Mouse (Mus musculus): ENCODE measurements around the gene Mmp25. TPM values are rescaled to one million over a fixed set of nuclear protein-coding genes. Genes with fewer than 3 reads are reported as not detected.

Gene Mmp25
- total and polyA plus RNA-seq, 2 experiments from 2014 or later = 0.66 to 1.0 TPM

GRCm38 (mm10) chr17:23592926-23593300 lies 52.2 kb downstream of the Mmp25 start:
- Histone ChIP-seq H3K27me3 (ENCODE audit: insufficient read depth, low read length) (no peaks in the 10 kb centered on the region), H3K9ac (replicated peaks; ENCODE audit: low read length, poor library complexity, severe bottlenecking) (peak overlapping the region; percentile 64), H3K4me2 (ENCODE audit: low read depth, low read length, poor library complexity, severe bottlenecking) (peak overlapping the region; percentile 63), H3K9me3 (ENCODE audit: low read length) (no peaks in the 10 kb centered on the region), H3K36me3 (ENCODE audit: insufficient read depth, low read length) (no peaks in the 10 kb centered on the region), H3K4me3 (ENCODE audit: low read depth, low read length) (peak overlapping the region; percentile 43), H3K27ac (ENCODE audit: low read depth, low read length) (peak overlapping the region; percentile 77), H3K4me1 (ENCODE audit: insufficient read depth, low read length) (no peaks in the 10 kb centered on the region)
- no peak for TF ChIP-seq CTCF (IDR thresholded peaks at IDR 0.05)
- DNase-seq (ENCODE audit: low spot score) (no peak), ATAC-seq (ENCODE audit: low FRiP score) (peak; percentile 73)
- 10% methylated on average over 13 of the region's 13 CpGs for WGBS

GRCm38 (mm10) chr17:23592208-23592925 lies 52.7 kb downstream of the Mmp25 start:
- 8% methylated on average over 34 of the region's 34 CpGs for WGBS
- DNase-seq (ENCODE audit: low spot score) (peak; percentile 98), ATAC-seq (ENCODE audit: low FRiP score) (peak; percentile 99)
- peak overlapping the region; percentile 77 for H3K27ac ChIP-seq (ENCODE audit: low read depth, low read length)
- no peaks in the 10 kb centered on the region for H3K36me3 ChIP-seq (ENCODE audit: insufficient read depth, low read length)
- H3K4me3 ChIP-seq (ENCODE audit: low read depth, low read length) = peak overlapping the region; percentile 43
- no peak for TF ChIP-seq CTCF (IDR thresholded peaks at IDR 0.05)
- no peaks in the 10 kb centered on the region for H3K4me1 ChIP-seq (ENCODE audit: insufficient read depth, low read length)
- peak overlapping the region; percentile 63 for H3K4me2 ChIP-seq (ENCODE audit: low read depth, low read length, poor library complexity, severe bottlenecking)
- no peaks in the 10 kb centered on the region for H3K27me3 ChIP-seq (ENCODE audit: insufficient read depth, low read length)
- no peaks in the 10 kb centered on the region for H3K9me3 ChIP-seq (ENCODE audit: low read length)
- peak overlapping the region; percentile 64 for H3K9ac ChIP-seq (replicated peaks; ENCODE audit: low read length, poor library complexity, severe bottlenecking)

- TF ChIP-seq CTCF (IDR thresholded peaks at IDR 0.05) = no peak
Measured at GRCm38 (mm10) chr17:23587253-23587652, 57.8 kb downstream of the Mmp25 start.

GRCm38 (mm10) chr17:23585721-23586491 lies 59.2 kb downstream of the Mmp25 start:
- no peaks in the 10 kb centered on the region for H3K9me3 ChIP-seq (ENCODE audit: low read length)
- WGBS = 1% methylated on average over 22 of the region's 22 CpGs
- H3K4me2 ChIP-seq (ENCODE audit: low read depth, low read length, poor library complexity, severe bottlenecking) = peak overlapping the region; percentile 73
- H3K4me1 ChIP-seq (ENCODE audit: insufficient read depth, low read length) = peaks cover 18% of the 10 kb centered on the region; the same call in 1 of the 2 replicates
- peak overlapping the region; percentile 64 for H3K4me3 ChIP-seq (ENCODE audit: low read depth, low read length)
- peak; percentile 94 for DNase-seq (ENCODE audit: low spot score)
- H3K9ac ChIP-seq (replicated peaks; ENCODE audit: low read length, poor library complexity, severe bottlenecking) = peak overlapping the region; percentile 61
- peak overlapping the region; percentile 65 for H3K27ac ChIP-seq (ENCODE audit: low read depth, low read length)
- peak; percentile 92 for ATAC-seq (ENCODE audit: low FRiP score)
- no peaks in the 10 kb centered on the region for H3K27me3 ChIP-seq (ENCODE audit: insufficient read depth, low read length)
- peaks cover 5% of the 10 kb centered on the region for H3K36me3 ChIP-seq (ENCODE audit: insufficient read depth, low read length)
- TF ChIP-seq CTCF (IDR thresholded peaks at IDR 0.05) = no peak

More at GRCm38 (mm10) chr17:23587253-23587652, 57.8 kb downstream of the Mmp25 start:
- Histone ChIP-seq H3K27me3 (ENCODE audit: insufficient read depth, low read length) (no peaks in the 10 kb centered on the region), H3K4me3 (ENCODE audit: low read depth, low read length) (no peak overlapping the region), H3K4me2 (ENCODE audit: low read depth, low read length, poor library complexity, severe bottlenecking) (no peak overlapping the region), H3K36me3 (ENCODE audit: insufficient read depth, low read length) (no peaks in the 10 kb centered on the region), H3K27ac (ENCODE audit: low read depth, low read length) (no peak overlapping the region), H3K9ac (replicated peaks; ENCODE audit: low read length, poor library complexity, severe bottlenecking) (no peak overlapping the region), H3K4me1 (ENCODE audit: insufficient read depth, low read length) (peaks cover 18% of the 10 kb centered on the region; the same call in 1 of the 2 replicates), H3K9me3 (ENCODE audit: low read length) (no peaks in the 10 kb centered on the region)
- no peak for ATAC-seq (ENCODE audit: low FRiP score)
- no peak for DNase-seq (ENCODE audit: low spot score)
- WGBS = 58% methylated on average over 2 of the region's 2 CpGs

- DNase-seq (ENCODE audit: low spot score) (no peak), ATAC-seq (ENCODE audit: low FRiP score) (no peak)
- no peaks in the 10 kb centered on the region for H3K27me3 ChIP-seq (ENCODE audit: insufficient read depth, low read length)
- peaks cover 18% of the 10 kb centered on the region; the same call in 1 of the 2 replicates for H3K4me1 ChIP-seq (ENCODE audit: insufficient read depth, low read length)
- peak overlapping the region; percentile 64 for H3K4me3 ChIP-seq (ENCODE audit: low read depth, low read length)
- 89% methylated on average over 8 of the region's 8 CpGs for WGBS
- TF ChIP-seq CTCF (IDR thresholded peaks at IDR 0.05) = no peak
- peak overlapping the region; percentile 61; the same call in 1 of the 2 replicates for H3K9ac ChIP-seq (replicated peaks; ENCODE audit: low read length, poor library complexity, severe bottlenecking)
- H3K27ac ChIP-seq (ENCODE audit: low read depth, low read length) = no peak overlapping the region
- H3K4me2 ChIP-seq (ENCODE audit: low read depth, low read length, poor library complexity, severe bottlenecking) = peak overlapping the region; percentile 73
- peaks cover 15% of the 10 kb centered on the region for H3K36me3 ChIP-seq (ENCODE audit: insufficient read depth, low read length)
- no peaks in the 10 kb centered on the region for H3K9me3 ChIP-seq (ENCODE audit: low read length)
Measured at GRCm38 (mm10) chr17:23584786-23585185, 60.3 kb downstream of the Mmp25 start.

Other genes with a start within 250 kb of the Mmp25 start
- gene Vmn2r117, start 165.6 kb downstream of the Mmp25 start, total RNA-seq (2014; rRNA removed) = not detected in 2 replicates
- not detected in 2 replicates for gene Vmn2r117, start 165.6 kb downstream of the Mmp25 start, polyA plus RNA-seq (2015; fragmentation: Nextera tagmentation; extraction: Ambion mirVana)
- 16.9 and 21.7 TPM in 2 replicates for gene Zfp213, start 81.0 kb downstream of the Mmp25 start, total RNA-seq (2014; rRNA removed)
- gene Zfp213, start 81.0 kb downstream of the Mmp25 start, polyA plus RNA-seq (2015; fragmentation: Nextera tagmentation; extraction: Ambion mirVana) = 10.0 and 10.7 TPM in 2 replicates
- 36.2 and 48.2 TPM in 2 replicates for gene Zfp13, start 45.8 kb downstream of the Mmp25 start, total RNA-seq (2014; rRNA removed)
- gene Zfp13, start 45.8 kb downstream of the Mmp25 start, polyA plus RNA-seq (2015; fragmentation: Nextera tagmentation; extraction: Ambion mirVana) = 23.3 and 26.3 TPM in 2 replicates
- not detected in 2 replicates for gene Zscan10, start 44.4 kb downstream of the Mmp25 start, total RNA-seq (2014; rRNA removed)
- not detected in 2 replicates for gene Zscan10, start 44.4 kb downstream of the Mmp25 start, polyA plus RNA-seq (2015; fragmentation: Nextera tagmentation; extraction: Ambion mirVana)
- gene Bicdl2, start 15.2 kb upstream of the Mmp25 start, total RNA-seq (2014; rRNA removed) = not detected in 2 replicates
- gene Bicdl2, start 15.2 kb upstream of the Mmp25 start, polyA plus RNA-seq (2015; fragmentation: Nextera tagmentation; extraction: Ambion mirVana) = 0.10 TPM in 1 of 2 replicates, not detected in the other
- 87.3 and 194 TPM in 2 replicates for gene Hcfc1r1, start 28.3 kb upstream of the Mmp25 start, total RNA-seq (2014; rRNA removed)
- gene Hcfc1r1, start 28.3 kb upstream of the Mmp25 start, polyA plus RNA-seq (2015; fragmentation: Nextera tagmentation; extraction: Ambion mirVana) = 210 and 212 TPM in 2 replicates
- 16.7 and 21.5 TPM in 2 replicates for gene Thoc6, start 28.6 kb upstream of the Mmp25 start, total RNA-seq (2014; rRNA removed)
- gene Thoc6, start 28.6 kb upstream of the Mmp25 start, polyA plus RNA-seq (2015; fragmentation: Nextera tagmentation; extraction: Ambion mirVana) = 21.1 and 23.2 TPM in 2 replicates
- gene Tnfrsf12a, start 32.2 kb upstream of the Mmp25 start, total RNA-seq (2014; rRNA removed) = 3.9 and 4.2 TPM in 2 replicates
- 3.3 TPM in 2 replicates for gene Tnfrsf12a, start 32.2 kb upstream of the Mmp25 start, polyA plus RNA-seq (2015; fragmentation: Nextera tagmentation; extraction: Ambion mirVana)
- gene Cldn6, start 34.0 kb upstream of the Mmp25 start, total RNA-seq (2014; rRNA removed) = 0.60 and 0.99 TPM in 2 replicates
- 0.31 and 0.56 TPM in 2 replicates for gene Cldn6, start 34.0 kb upstream of the Mmp25 start, polyA plus RNA-seq (2015; fragmentation: Nextera tagmentation; extraction: Ambion mirVana)
- 0.19 and 0.55 TPM in 2 replicates for gene Cldn9, start 38.7 kb upstream of the Mmp25 start, total RNA-seq (2014; rRNA removed)
- 0.25 TPM in 1 of 2 replicates, not detected in the other for gene Cldn9, start 38.7 kb upstream of the Mmp25 start, polyA plus RNA-seq (2015; fragmentation: Nextera tagmentation; extraction: Ambion mirVana)
- gene 1520401A03Rik, start 77.5 kb upstream of the Mmp25 start, total RNA-seq (2014; rRNA removed) = 0.19 TPM in 1 of 2 replicates, not detected in the other
- gene 1520401A03Rik, start 77.5 kb upstream of the Mmp25 start, polyA plus RNA-seq (2015; fragmentation: Nextera tagmentation; extraction: Ambion mirVana) = 0.15 TPM in 1 of 2 replicates, not detected in the other
- 18.3 and 18.4 TPM in 2 replicates for gene Pkmyt1, start 81.1 kb upstream of the Mmp25 start, total RNA-seq (2014; rRNA removed)
- gene Pkmyt1, start 81.1 kb upstream of the Mmp25 start, polyA plus RNA-seq (2015; fragmentation: Nextera tagmentation; extraction: Ambion mirVana) = 18.0 and 18.3 TPM in 2 replicates
- gene Paqr4, start 95.6 kb upstream of the Mmp25 start, total RNA-seq (2014; rRNA removed) = 83.6 and 103 TPM in 2 replicates
- gene Paqr4, start 95.6 kb upstream of the Mmp25 start, polyA plus RNA-seq (2015; fragmentation: Nextera tagmentation; extraction: Ambion mirVana) = 66.0 and 73.8 TPM in 2 replicates
- gene Kremen2, start 100.6 kb upstream of the Mmp25 start, total RNA-seq (2014; rRNA removed) = 0.38 and 2.5 TPM in 2 replicates
- gene Kremen2, start 100.6 kb upstream of the Mmp25 start, polyA plus RNA-seq (2015; fragmentation: Nextera tagmentation; extraction: Ambion mirVana) = 1.3 TPM in 2 replicates
- 248 and 253 TPM in 2 replicates for gene Flywch1, start 126.3 kb upstream of the Mmp25 start, total RNA-seq (2014; rRNA removed)
- 188 TPM in 2 replicates for gene Flywch1, start 126.3 kb upstream of the Mmp25 start, polyA plus RNA-seq (2015; fragmentation: Nextera tagmentation; extraction: Ambion mirVana)
- gene Flywch2, start 140.8 kb upstream of the Mmp25 start, total RNA-seq (2014; rRNA removed) = 94.8 and 96.5 TPM in 2 replicates
- gene Flywch2, start 140.8 kb upstream of the Mmp25 start, polyA plus RNA-seq (2015; fragmentation: Nextera tagmentation; extraction: Ambion mirVana) = 128 and 133 TPM in 2 replicates
- 162 and 196 TPM in 2 replicates for gene Srrm2, start 145.3 kb upstream of the Mmp25 start, total RNA-seq (2014; rRNA removed)
- 351 and 443 TPM in 2 replicates for gene Srrm2, start 145.3 kb upstream of the Mmp25 start, polyA plus RNA-seq (2015; fragmentation: Nextera tagmentation; extraction: Ambion mirVana)
- gene Elob, start 183.9 kb upstream of the Mmp25 start, total RNA-seq (2014; rRNA removed) = 1,027 and 1,129 TPM in 2 replicates
- 1,525 and 1,526 TPM in 2 replicates for gene Elob, start 183.9 kb upstream of the Mmp25 start, polyA plus RNA-seq (2015; fragmentation: Nextera tagmentation; extraction: Ambion mirVana)
- gene Prss33, start 190.8 kb upstream of the Mmp25 start, total RNA-seq (2014; rRNA removed) = not detected in 2 replicates
- gene Prss33, start 190.8 kb upstream of the Mmp25 start, polyA plus RNA-seq (2015; fragmentation: Nextera tagmentation; extraction: Ambion mirVana) = 0.17 TPM in 1 of 2 replicates, not detected in the other
- not detected in 2 replicates for gene Prss32, start 198.6 kb upstream of the Mmp25 start, total RNA-seq (2014; rRNA removed)
- 0.23 and 0.60 TPM in 2 replicates for gene Prss32, start 198.6 kb upstream of the Mmp25 start, polyA plus RNA-seq (2015; fragmentation: Nextera tagmentation; extraction: Ambion mirVana)
- gene Prss41, start 198.9 kb upstream of the Mmp25 start, total RNA-seq (2014; rRNA removed) = 0.11 and 1.8 TPM in 2 replicates
- gene Prss41, start 198.9 kb upstream of the Mmp25 start, polyA plus RNA-seq (2015; fragmentation: Nextera tagmentation; extraction: Ambion mirVana) = 1.3 and 2.2 TPM in 2 replicates
- gene Prss21, start 222.8 kb upstream of the Mmp25 start, total RNA-seq (2014; rRNA removed) = not detected in 2 replicates
- not detected in 2 replicates for gene Prss21, start 222.8 kb upstream of the Mmp25 start, polyA plus RNA-seq (2015; fragmentation: Nextera tagmentation; extraction: Ambion mirVana)
- 2.0 TPM in 1 of 2 replicates, not detected in the other for gene Dcpp1, start 235.6 kb upstream of the Mmp25 start, total RNA-seq (2014; rRNA removed)
- not detected in 2 replicates for gene Dcpp1, start 235.6 kb upstream of the Mmp25 start, polyA plus RNA-seq (2015; fragmentation: Nextera tagmentation; extraction: Ambion mirVana)
- gene Dcpp2, start 235.6 kb upstream of the Mmp25 start, total RNA-seq (2014; rRNA removed) = not detected in 2 replicates
- not detected in 2 replicates for gene Dcpp2, start 235.6 kb upstream of the Mmp25 start, polyA plus RNA-seq (2015; fragmentation: Nextera tagmentation; extraction: Ambion mirVana)